ENCODE assay signal across 7 mouse cellular contexts in the genomic region with DNA sequence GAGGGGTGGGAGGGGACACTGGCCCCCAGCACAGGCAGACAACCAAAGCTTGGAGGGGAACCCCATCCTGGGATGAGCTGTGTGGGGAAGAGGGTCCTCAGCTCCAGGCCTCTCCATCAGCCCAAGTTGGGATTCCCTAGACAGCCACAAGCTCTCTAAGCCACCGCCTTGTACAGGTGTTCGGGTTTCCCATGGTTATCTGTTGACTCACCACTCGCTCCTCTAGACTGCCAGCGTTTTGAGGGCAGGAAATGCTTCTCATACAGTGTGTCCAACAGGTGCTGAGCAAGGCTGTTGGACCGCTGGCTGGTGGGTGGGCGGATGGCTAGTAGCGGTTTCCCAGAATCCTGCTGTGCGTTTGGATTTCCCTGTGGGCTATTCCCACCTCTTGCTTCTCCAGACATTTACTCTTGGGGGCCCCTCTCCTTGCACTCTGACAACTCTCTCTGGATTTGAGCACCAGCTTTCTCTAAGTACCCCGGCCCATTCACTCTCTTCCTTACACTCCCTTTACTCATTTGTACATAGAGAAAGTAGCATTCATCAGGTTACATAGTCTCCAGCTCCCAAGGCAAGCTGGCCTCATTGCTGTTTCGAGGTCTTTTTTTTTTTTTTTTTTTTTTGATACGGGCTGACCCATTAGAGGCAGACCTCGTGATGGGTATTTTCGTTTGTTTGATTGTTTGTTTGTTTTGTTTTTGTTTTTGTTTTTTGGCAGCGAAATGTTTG. TPM values are rescaled to one million over a fixed set of nuclear protein-coding genes. Genes with fewer than 3 reads are reported as not detected.
A peak's percentile ranks its signal among the peaks of the same experiment; 100 is the strongest.
DNase-seq lines count a peak whose midpoint lies in the region; ATAC-seq lines count a peak whose summit lies in the region.

No protein-coding gene starts in this region.

- H3K9ac ChIP-seq in heart, embryonic 11.5 days (ENCODE audit: low read depth, low read length), result no peak overlapping the region
- no peak overlapping the region for H3K9ac ChIP-seq in liver, embryonic 11.5 days (ENCODE audit: low read depth, low read length)
- peak overlapping the region; percentile 49; the same call in 1 of the 2 replicates for H3K9ac ChIP-seq in stomach, embryonic 16.5 days (ENCODE audit: low read length)

- no peaks in the 10 kb centered on the region for H3K9me3 ChIP-seq in heart, embryonic 11.5 days (replicated peaks; ENCODE audit: control insufficient read depth, low read length)
- H3K9me3 ChIP-seq in liver, embryonic 11.5 days (ENCODE audit: control insufficient read depth, low read length), result no peaks in the 10 kb centered on the region
- no peaks in the 10 kb centered on the region for H3K9me3 ChIP-seq in stomach, embryonic 16.5 days (replicated peaks; ENCODE audit: control insufficient read depth, low read length)

- peak overlapping the region; percentile 30 for H3K4me3 ChIP-seq in heart, embryonic 11.5 days (ENCODE audit: low read depth, low read length)
- H3K4me3 ChIP-seq in liver, embryonic 11.5 days (ENCODE audit: low read depth, low read length), result peak overlapping the region; percentile 5; the same call in 1 of the 2 replicates
- H3K4me3 ChIP-seq in stomach, embryonic 16.5 days (replicated peaks; ENCODE audit: low read length), result peak overlapping the region; percentile 30

- peak overlapping the region; percentile 58 for H3K4me2 ChIP-seq in heart, embryonic 11.5 days
- peak overlapping the region; percentile 56 for H3K4me2 ChIP-seq in liver, embryonic 11.5 days
- H3K4me2 ChIP-seq in stomach, embryonic 16.5 days (ENCODE audit: low read depth, low read length), result peak overlapping the region; percentile 78

- DNase-seq in right cerebral cortex, postnatal 25 days, result peak; percentile 74
- no peak for DNase-seq in right cerebral cortex, postnatal 4 days
- DNase-seq in liver, embryonic 11.5 days (ENCODE audit: low spot score), result no peak
- no peak for DNase-seq in gastrocnemius, postnatal 4 days (ENCODE audit: low spot score in 2 of 2)

- peaks cover 70% of the 10 kb centered on the region for H3K27me3 ChIP-seq in heart, embryonic 11.5 days (ENCODE audit: control insufficient read depth, insufficient read depth, low read length)
- H3K27me3 ChIP-seq in liver, embryonic 11.5 days (replicated peaks; ENCODE audit: control insufficient read depth, insufficient read depth, low read length), result peaks cover 78% of the 10 kb centered on the region
- H3K27me3 ChIP-seq in stomach, embryonic 16.5 days (ENCODE audit: control insufficient read depth, insufficient read depth, low read length), result peaks cover 46% of the 10 kb centered on the region

- peaks cover 24% of the 10 kb centered on the region for H3K4me1 ChIP-seq in heart, embryonic 11.5 days (ENCODE audit: control insufficient read depth, insufficient read depth, low read length)
- H3K4me1 ChIP-seq in liver, embryonic 11.5 days (replicated peaks; ENCODE audit: control insufficient read depth, insufficient read depth, low read length), result peaks cover 11% of the 10 kb centered on the region
- H3K4me1 ChIP-seq in stomach, embryonic 16.5 days (ENCODE audit: control insufficient read depth, insufficient read depth, low read length), result peaks cover 23% of the 10 kb centered on the region

- 15% methylated on average over 14 of the region's 14 CpGs for WGBS in heart, embryonic 11.5 days (ENCODE audit: insufficient replicate concordance)
- 17% methylated on average over 14 of the region's 14 CpGs for WGBS in liver, embryonic 11.5 days
- WGBS in stomach, embryonic 16.5 days, result 13% methylated on average over 14 of the region's 14 CpGs

- no peak for ATAC-seq in heart, embryonic 11.5 days (replicated peaks; ENCODE audit: insufficient number of reproducible peaks, low FRiP score, low TSS enrichment)
- no peak for ATAC-seq in liver, embryonic 11.5 days (replicated peaks; ENCODE audit: low FRiP score)
- no peak for ATAC-seq in stomach, embryonic 16.5 days (ENCODE audit: insufficient read depth, low FRiP score)
- no peak for ATAC-seq in inflammation-experienced regulatory T-cells, adult 6 months

- H3K36me3 ChIP-seq in heart, embryonic 11.5 days (ENCODE audit: control insufficient read depth, insufficient read depth, low read length), result no peaks in the 10 kb centered on the region
- H3K36me3 ChIP-seq in liver, embryonic 11.5 days (ENCODE audit: control insufficient read depth, insufficient read depth, low read length), result no peaks in the 10 kb centered on the region
- no peaks in the 10 kb centered on the region for H3K36me3 ChIP-seq in stomach, embryonic 16.5 days (ENCODE audit: control insufficient read depth, insufficient read depth, low read length)

- no peak overlapping the region for H3K27ac ChIP-seq in heart, embryonic 11.5 days (ENCODE audit: low read depth, low read length)
- H3K27ac ChIP-seq in liver, embryonic 11.5 days (ENCODE audit: low read depth, low read length), result no peak overlapping the region
- H3K27ac ChIP-seq in stomach, embryonic 16.5 days (ENCODE audit: low read length), result no peak overlapping the region

RNA-seq across cellular contexts. Expression of gene Rtn4rl2, which starts 3.0 kb away (rescaled TPM):
- polyA plus RNA-seq in heart, embryonic 11.5 days (2014; fragmentation: Nextera tagmentation; extraction: Ambion mirVana), result 0.23 and 1.1 TPM in 2 replicates
- polyA plus RNA-seq in liver, embryonic 11.5 days (2014; fragmentation: Nextera tagmentation; extraction: Ambion mirVana), result 0.66 and 1.2 TPM in 2 replicates
- 0.37 TPM in 1 of 2 replicates, not detected in the other for polyA plus RNA-seq in stomach, embryonic 16.5 days (2015; fragmentation: Nextera tagmentation; extraction: Ambion mirVana)
- total RNA-seq in gastrocnemius, postnatal 4 days (2021), result under 1 TPM; 0.37 to 0.80 TPM
- polyA plus RNA-seq in inflammation-experienced regulatory T-cells, adult 6 months (2017; shearing (Covaris generic)), result not detected

RNA-seq across cellular contexts. Expression of gene Slc43a3, which starts 46.9 kb away (rescaled TPM):
- polyA plus RNA-seq in heart, embryonic 11.5 days (2014; fragmentation: Nextera tagmentation; extraction: Ambion mirVana), result 48.2 and 52.5 TPM in 2 replicates
- 107 and 111 TPM in 2 replicates for polyA plus RNA-seq in liver, embryonic 11.5 days (2014; fragmentation: Nextera tagmentation; extraction: Ambion mirVana)
- polyA plus RNA-seq in stomach, embryonic 16.5 days (2015; fragmentation: Nextera tagmentation; extraction: Ambion mirVana), result 37.3 and 41.9 TPM in 2 replicates
- 10 to 100 TPM; 29.4 to 29.7 TPM for total RNA-seq in gastrocnemius, postnatal 4 days (2021)
- polyA plus RNA-seq in inflammation-experienced regulatory T-cells, adult 6 months (2017; shearing (Covaris generic)), result 10 to 100 TPM in 1 of 3 experiments, 1 to 10 TPM in 2; 8.8 to 23.4 (median 9.2) TPM

RNA-seq across cellular contexts. Expression of gene Slc43a1, which starts 50.8 kb away (rescaled TPM):
- polyA plus RNA-seq in heart, embryonic 11.5 days (2014; fragmentation: Nextera tagmentation; extraction: Ambion mirVana), result 36.1 and 41.4 TPM in 2 replicates
- 83.2 and 101 TPM in 2 replicates for polyA plus RNA-seq in liver, embryonic 11.5 days (2014; fragmentation: Nextera tagmentation; extraction: Ambion mirVana)
- 20.8 TPM in 2 replicates for polyA plus RNA-seq in stomach, embryonic 16.5 days (2015; fragmentation: Nextera tagmentation; extraction: Ambion mirVana)
- total RNA-seq in gastrocnemius, postnatal 4 days (2021), result 1 to 10 TPM; 5.6 to 7.8 TPM
- polyA plus RNA-seq in inflammation-experienced regulatory T-cells, adult 6 months (2017; shearing (Covaris generic)), result 1 to 10 TPM; 1.9 to 9.1 (median 5.9) TPM
